Comparison of ENCODE assay signal across 17 mouse cellular contexts in genomic region chr6:29638844-29639460, GRCm38 (mm10). TPM values are rescaled to one million over a fixed set of nuclear protein-coding genes. Genes with fewer than 3 reads are reported as not detected.
DNase-seq lines count a peak whose midpoint lies in the region; ATAC-seq lines count a peak whose summit lies in the region.
"Had no signal": no experiment of that assay in that cellular context is flagged by ENCODE, and none has a peak within 500 bp of the region (broad histone marks: within the 10 kb centered on the region; RNA-seq: fewer than 3 reads in every experiment).

No protein-coding gene starts in this region.

- no peak for DNase-seq in hindbrain, embryonic 11.5 days (ENCODE audit: low spot score)
- DNase-seq in embryonic facial prominence, embryonic 14.5 days (ENCODE audit: low spot score): no peak
- no peak for DNase-seq in cerebellum, adult 8-10 months
- no peak for DNase-seq in layer of hippocampus, postnatal 36 days
- DNase-seq: adrenal gland, postnatal 25 days; kidney, adult 9 months; layer of hippocampus, adult 9-11 months; lung, adult 2 months; retina, postnatal 1 day; spleen, adult 18-20 months; thymus, adult 18-20 months had no signal

- peaks cover 7% of the 10 kb centered on the region for H3K9me3 ChIP-seq in hindbrain, embryonic 12.5 days (replicated peaks)
- H3K9me3 ChIP-seq in hindbrain, embryonic 11.5 days (ENCODE audit: control insufficient read depth, low read length): no peaks in the 10 kb centered on the region
- H3K9me3 ChIP-seq in neural tube, embryonic 12.5 days: 0 out of 2 replicates have a peak, but pooled peaks cover 4% of the 10 kb centered on the region
- H3K9me3 ChIP-seq in neural tube, embryonic 15.5 days (replicated peaks): no peaks in the 10 kb centered on the region; the same call in 1 of the 2 replicates
- no peaks in the 10 kb centered on the region for H3K9me3 ChIP-seq in embryonic facial prominence, embryonic 14.5 days (ENCODE audit: control insufficient read depth, low read length)
- no peaks in the 10 kb centered on the region; the same call in 1 of the 2 replicates for H3K9me3 ChIP-seq in stomach, embryonic 16.5 days (replicated peaks; ENCODE audit: control insufficient read depth, low read length)

- peaks cover 15% of the 10 kb centered on the region for H3K27me3 ChIP-seq in hindbrain, embryonic 12.5 days
- H3K27me3 ChIP-seq in hindbrain, embryonic 11.5 days (ENCODE audit: control insufficient read depth, insufficient read depth, low read length): no peaks in the 10 kb centered on the region
- H3K27me3 ChIP-seq in neural tube, embryonic 12.5 days (replicated peaks): peaks cover 6% of the 10 kb centered on the region; the same call in 1 of the 2 replicates
- no peaks in the 10 kb centered on the region; the same call in 1 of the 2 replicates for H3K27me3 ChIP-seq in neural tube, embryonic 15.5 days (replicated peaks)
- no peaks in the 10 kb centered on the region for H3K27me3 ChIP-seq in embryonic facial prominence, embryonic 14.5 days (replicated peaks; ENCODE audit: control insufficient read depth, insufficient read depth, low read length)
- H3K27me3 ChIP-seq in stomach, embryonic 16.5 days (ENCODE audit: control insufficient read depth, insufficient read depth, low read length): no peaks in the 10 kb centered on the region
- H3K27me3 ChIP-seq: CH12.LX had no signal

- 17% methylated on average over 16 of the region's 16 CpGs for WGBS in hindbrain, embryonic 12.5 days
- 14% methylated on average over 16 of the region's 16 CpGs for WGBS in hindbrain, embryonic 11.5 days
- 8% methylated on average over 16 of the region's 16 CpGs for WGBS in neural tube, embryonic 12.5 days
- 10% methylated on average over 16 of the region's 16 CpGs for WGBS in neural tube, embryonic 15.5 days
- WGBS in embryonic facial prominence, embryonic 14.5 days: 9% methylated on average over 15 of the region's 16 CpGs
- 6% methylated on average over 16 of the region's 16 CpGs for WGBS in stomach, embryonic 16.5 days

- ATAC-seq in hindbrain, embryonic 12.5 days (ENCODE audit: low FRiP score): no peak
- no peak for ATAC-seq in hindbrain, embryonic 11.5 days (ENCODE audit: low FRiP score)
- no peak for ATAC-seq in neural tube, embryonic 12.5 days (ENCODE audit: low FRiP score, low read depth)
- ATAC-seq in neural tube, embryonic 15.5 days (ENCODE audit: low FRiP score): no peak
- no peak for ATAC-seq in embryonic facial prominence, embryonic 14.5 days (ENCODE audit: low read depth)
- no peak for ATAC-seq in stomach, embryonic 16.5 days (ENCODE audit: insufficient read depth, low FRiP score)

- no peak overlapping the region for H3K27ac ChIP-seq in hindbrain, embryonic 12.5 days
- H3K27ac ChIP-seq in hindbrain, embryonic 11.5 days (ENCODE audit: low read depth, low read length): no peak overlapping the region
- no peak overlapping the region for H3K27ac ChIP-seq in neural tube, embryonic 12.5 days
- H3K27ac ChIP-seq in neural tube, embryonic 15.5 days (replicated peaks): no peak overlapping the region
- H3K27ac ChIP-seq in embryonic facial prominence, embryonic 14.5 days (replicated peaks; ENCODE audit: low read depth, low read length): no peak overlapping the region
- no peak overlapping the region for H3K27ac ChIP-seq in stomach, embryonic 16.5 days (ENCODE audit: low read length)

- H3K9ac ChIP-seq in hindbrain, embryonic 12.5 days: no peak overlapping the region
- H3K9ac ChIP-seq in hindbrain, embryonic 11.5 days (ENCODE audit: low read depth, low read length): no peak overlapping the region
- no peak overlapping the region for H3K9ac ChIP-seq in neural tube, embryonic 12.5 days
- H3K9ac ChIP-seq in neural tube, embryonic 15.5 days (replicated peaks): no peak overlapping the region
- H3K9ac ChIP-seq in embryonic facial prominence, embryonic 14.5 days (ENCODE audit: low read depth, low read length): no peak overlapping the region
- H3K9ac ChIP-seq in stomach, embryonic 16.5 days (ENCODE audit: low read length): no peak overlapping the region

- H3K4me3 ChIP-seq in hindbrain, embryonic 12.5 days: no peak overlapping the region
- H3K4me3 ChIP-seq in hindbrain, embryonic 11.5 days (ENCODE audit: low read depth, low read length): no peak overlapping the region
- no peak overlapping the region for H3K4me3 ChIP-seq in neural tube, embryonic 12.5 days
- no peak overlapping the region for H3K4me3 ChIP-seq in neural tube, embryonic 15.5 days (replicated peaks)
- no peak overlapping the region for H3K4me3 ChIP-seq in embryonic facial prominence, embryonic 14.5 days (ENCODE audit: low read depth, low read length)
- no peak overlapping the region for H3K4me3 ChIP-seq in stomach, embryonic 16.5 days (replicated peaks; ENCODE audit: low read length)
- H3K4me3 ChIP-seq: megakaryocyte, embryonic 14.5 days had no signal

- H3K4me1 ChIP-seq in hindbrain, embryonic 12.5 days: 0 out of 2 replicates have a peak, but pooled peaks cover 4% of the 10 kb centered on the region
- no peaks in the 10 kb centered on the region for H3K4me1 ChIP-seq in hindbrain, embryonic 11.5 days (replicated peaks; ENCODE audit: control insufficient read depth, insufficient read depth, low read length)
- no peaks in the 10 kb centered on the region for H3K4me1 ChIP-seq in neural tube, embryonic 12.5 days
- no peaks in the 10 kb centered on the region for H3K4me1 ChIP-seq in neural tube, embryonic 15.5 days
- no peaks in the 10 kb centered on the region for H3K4me1 ChIP-seq in embryonic facial prominence, embryonic 14.5 days (ENCODE audit: control insufficient read depth, insufficient read depth, low read length)
- H3K4me1 ChIP-seq in stomach, embryonic 16.5 days (ENCODE audit: control insufficient read depth, insufficient read depth, low read length): no peaks in the 10 kb centered on the region

- H3K36me3 ChIP-seq in hindbrain, embryonic 12.5 days: no peaks in the 10 kb centered on the region
- H3K36me3 ChIP-seq in hindbrain, embryonic 11.5 days (ENCODE audit: control insufficient read depth, insufficient read depth, low read length): no peaks in the 10 kb centered on the region
- no peaks in the 10 kb centered on the region for H3K36me3 ChIP-seq in neural tube, embryonic 12.5 days
- no peaks in the 10 kb centered on the region for H3K36me3 ChIP-seq in neural tube, embryonic 15.5 days
- H3K36me3 ChIP-seq in embryonic facial prominence, embryonic 14.5 days (ENCODE audit: control insufficient read depth, insufficient read depth, low read length): no peaks in the 10 kb centered on the region
- no peaks in the 10 kb centered on the region for H3K36me3 ChIP-seq in stomach, embryonic 16.5 days (ENCODE audit: control insufficient read depth, insufficient read depth, low read length)

- H3K4me2 ChIP-seq in hindbrain, embryonic 12.5 days (replicated peaks): peak overlapping the region; percentile 24; the same call in 1 of the 2 replicates
- H3K4me2 ChIP-seq in hindbrain, embryonic 11.5 days (replicated peaks; ENCODE audit: low read depth, low read length): no peak overlapping the region
- 0 out of 2 replicates have a peak overlapping the region, but pooled peaks have one; percentile 2 for H3K4me2 ChIP-seq in neural tube, embryonic 12.5 days (replicated peaks)
- no peak overlapping the region for H3K4me2 ChIP-seq in neural tube, embryonic 15.5 days
- peak overlapping the region; percentile 25; the same call in 1 of the 2 replicates for H3K4me2 ChIP-seq in embryonic facial prominence, embryonic 14.5 days (ENCODE audit: low read depth, low read length)
- peak overlapping the region; percentile 10; the same call in 1 of the 2 replicates for H3K4me2 ChIP-seq in stomach, embryonic 16.5 days (ENCODE audit: low read depth, low read length)

RNA-seq across cellular contexts. Expression of gene Tnpo3, which starts 29.3 kb away (rescaled TPM):
- polyA plus RNA-seq in hindbrain, embryonic 12.5 days (2016; fragmentation: Nextera tagmentation; extraction: Ambion mirVana): 107 TPM in 2 replicates
- polyA plus RNA-seq in hindbrain, embryonic 11.5 days (2014; fragmentation: Nextera tagmentation; extraction: Ambion mirVana): 97.3 and 118 TPM in 2 replicates
- polyA plus RNA-seq in neural tube, embryonic 12.5 days (2016; fragmentation: Nextera tagmentation; extraction: Ambion mirVana): 98.2 and 99.9 TPM in 2 replicates
- 74.9 and 84.0 TPM in 2 replicates for polyA plus RNA-seq in neural tube, embryonic 15.5 days (2015; fragmentation: Nextera tagmentation; extraction: Ambion mirVana)
- polyA plus RNA-seq in embryonic facial prominence, embryonic 14.5 days (2014; fragmentation: Nextera tagmentation; extraction: Ambion mirVana): 78.7 and 92.3 TPM in 2 replicates
- 75.1 and 84.9 TPM in 2 replicates for polyA plus RNA-seq in stomach, embryonic 16.5 days (2015; fragmentation: Nextera tagmentation; extraction: Ambion mirVana)
- total RNA-seq in layer of hippocampus, postnatal 36 days (2021): 10 to 100 TPM; 72.3 to 73.1 TPM

RNA-seq across cellular contexts. Expression of gene Tspan33, which starts 55.1 kb away (rescaled TPM):
- polyA plus RNA-seq in hindbrain, embryonic 12.5 days (2016; fragmentation: Nextera tagmentation; extraction: Ambion mirVana): 8.2 and 9.2 TPM in 2 replicates
- polyA plus RNA-seq in hindbrain, embryonic 11.5 days (2014; fragmentation: Nextera tagmentation; extraction: Ambion mirVana): 5.7 and 6.1 TPM in 2 replicates
- polyA plus RNA-seq in neural tube, embryonic 12.5 days (2016; fragmentation: Nextera tagmentation; extraction: Ambion mirVana): 6.1 and 6.9 TPM in 2 replicates
- polyA plus RNA-seq in neural tube, embryonic 15.5 days (2015; fragmentation: Nextera tagmentation; extraction: Ambion mirVana): 11.0 and 12.9 TPM in 2 replicates
- 3.4 and 5.0 TPM in 2 replicates for polyA plus RNA-seq in embryonic facial prominence, embryonic 14.5 days (2014; fragmentation: Nextera tagmentation; extraction: Ambion mirVana)
- 4.0 and 5.2 TPM in 2 replicates for polyA plus RNA-seq in stomach, embryonic 16.5 days (2015; fragmentation: Nextera tagmentation; extraction: Ambion mirVana)
- total RNA-seq in layer of hippocampus, postnatal 36 days (2021): 10 to 100 TPM; 34.4 to 36.3 TPM

Comparison
In these comparisons a context has a peak if more than half of its experiments do, and no peak if none do; other contexts are left out.
1. H3K4me2 ChIP-seq: peak in hindbrain, embryonic 12.5 days (single experiment), neural tube, embryonic 12.5 days (single experiment), embryonic facial prominence, embryonic 14.5 days (single experiment) and stomach, embryonic 16.5 days (single experiment); none in hindbrain, embryonic 11.5 days (single experiment) and neural tube, embryonic 15.5 days (single experiment).